Mouse (Mus musculus) heart, embryonic 10.5 days (tissue): ENCODE measurements at regions not wholly inside any gene's neighbourhood (a gene's known extent, or its start where the extent isn't known, plus 50 kb on each side); places are given as distances from the start of the nearest gene placed in this dataset.

Experiments
- DNase-seq: peaks from one replicate; pipeline ENCODE4 v3.0.0-alpha.2; 2017; ENCODE audit warnings: low spot score
- H3K27ac ChIP-seq: fragments of 300-500 bp; sonication (generic); 2 replicates; pipeline ENCODE4 v1.5.1; 2016; ENCODE audit warnings: mild to moderate bottlenecking
- H3K27me3 ChIP-seq: fragments of 300-500 bp; sonication (generic); 2 replicates; pipeline ENCODE4 v1.6.1; 2016; ENCODE audit warnings: mild to moderate bottlenecking; ENCODE audit not compliant: poor library complexity, insufficient read depth, severe bottlenecking
- H3K36me3 ChIP-seq: fragments of 300-500 bp; sonication (generic); 2 replicates; pipeline ENCODE4 v1.6.1; 2016; ENCODE audit warnings: mild to moderate bottlenecking, moderate library complexity
- H3K4me1 ChIP-seq: fragments of 300-500 bp; sonication (generic); 2 replicates; pipeline ENCODE4 v1.6.1; 2016; ENCODE audit warnings: mild to moderate bottlenecking
- H3K4me3 ChIP-seq: fragments of 300-500 bp; sonication (generic); 2 replicates; pipeline ENCODE4 v1.5.1; 2016; ENCODE audit warnings: mild to moderate bottlenecking, moderate library complexity
- H3K9me3 ChIP-seq: fragments of 300-500 bp; sonication (generic); 2 replicates; pipeline ENCODE4 v1.6.1; 2016; ENCODE audit warnings: mild to moderate bottlenecking, moderate library complexity
- WGBS: fragments of 180-500 bp; shearing (Covaris S2); methylation state at CpG from one replicate; pipeline ENCODE4 v1.1.7; 2016; 5-methylcytosine and 5-hydroxymethylcytosine counted together

GRCm38 (mm10) chr5:51227996-51228395 lies 339.5 kb downstream of the Ppargc1a start:
- no peak for DNase-seq
- Histone ChIP-seq H3K27ac (no peak overlapping the region), H3K36me3 (no peaks in the 10 kb centered on the region), H3K9me3 (no peaks in the 10 kb centered on the region), H3K4me3 (no peak overlapping the region), H3K4me1 (no peaks in the 10 kb centered on the region), H3K27me3 (no peaks in the 10 kb centered on the region)
- WGBS, result 83% methylated on average over 3 of the region's 3 CpGs

GRCm38 (mm10) chr5:51203266-51203665 lies 364.3 kb downstream of the Ppargc1a start:
- H3K4me1 ChIP-seq, result no peaks in the 10 kb centered on the region
- no peak overlapping the region for H3K27ac ChIP-seq
- DNase-seq, result no peak
- H3K4me3 ChIP-seq, result no peak overlapping the region
- no peaks in the 10 kb centered on the region for H3K9me3 ChIP-seq
- no peaks in the 10 kb centered on the region for H3K27me3 ChIP-seq
- H3K36me3 ChIP-seq, result no peaks in the 10 kb centered on the region
- WGBS, result 80% methylated on average over 1 of the region's 1 CpGs

- Histone ChIP-seq H3K9me3 (no peaks in the 10 kb centered on the region), H3K4me3 (no peak overlapping the region), H3K27ac (no peak overlapping the region), H3K4me1 (no peaks in the 10 kb centered on the region), H3K36me3 (no peaks in the 10 kb centered on the region), H3K27me3 (no peaks in the 10 kb centered on the region)
- 86% methylated on average over 4 of the region's 4 CpGs for WGBS
- DNase-seq, result no peak
Observed at GRCm38 (mm10) chr5:51202525-51203215, 364.9 kb downstream of the Ppargc1a start.

GRCm38 (mm10) chr5:51196393-51197347 lies 370.9 kb downstream of the Ppargc1a start:
- H3K36me3 ChIP-seq, result no peaks in the 10 kb centered on the region
- no peaks in the 10 kb centered on the region for H3K9me3 ChIP-seq
- H3K27ac ChIP-seq, result no peak overlapping the region
- no peaks in the 10 kb centered on the region for H3K4me1 ChIP-seq
- 69% methylated on average over 4 of the region's 4 CpGs for WGBS
- no peaks in the 10 kb centered on the region for H3K27me3 ChIP-seq
- H3K4me3 ChIP-seq, result no peak overlapping the region
- DNase-seq, result no peak

GRCm38 (mm10) chr5:51190661-51191060 lies 376.9 kb downstream of the Ppargc1a start:
- WGBS, result 84% methylated on average over 3 of the region's 3 CpGs
- Histone ChIP-seq H3K27ac (no peak overlapping the region), H3K4me1 (no peaks in the 10 kb centered on the region), H3K27me3 (no peaks in the 10 kb centered on the region), H3K4me3 (no peak overlapping the region), H3K36me3 (no peaks in the 10 kb centered on the region), H3K9me3 (no peaks in the 10 kb centered on the region)
- no peak for DNase-seq

- no peaks in the 10 kb centered on the region for H3K4me1 ChIP-seq
- H3K27me3 ChIP-seq, result no peaks in the 10 kb centered on the region
- no peak for DNase-seq
- H3K27ac ChIP-seq, result no peak overlapping the region
- no peaks in the 10 kb centered on the region for H3K36me3 ChIP-seq
- WGBS, result 83% methylated on average over 1 of the region's 1 CpGs
- no peak overlapping the region for H3K4me3 ChIP-seq
- H3K9me3 ChIP-seq, result no peaks in the 10 kb centered on the region
Observed at GRCm38 (mm10) chr5:51169828-51170227, 397.7 kb downstream of the Ppargc1a start.

GRCm38 (mm10) chr5:51168206-51168605 lies 399.3 kb downstream of the Ppargc1a start:
- Histone ChIP-seq H3K36me3 (no peaks in the 10 kb centered on the region), H3K27ac (no peak overlapping the region), H3K4me3 (no peak overlapping the region), H3K27me3 (no peaks in the 10 kb centered on the region), H3K4me1 (no peaks in the 10 kb centered on the region), H3K9me3 (no peaks in the 10 kb centered on the region)
- no peak for DNase-seq
- 52% methylated on average over 6 of the region's 6 CpGs for WGBS

GRCm38 (mm10) chr5:51156901-51157300 lies 410.6 kb downstream of the Ppargc1a start:
- H3K27me3 ChIP-seq, result no peaks in the 10 kb centered on the region
- no peaks in the 10 kb centered on the region for H3K9me3 ChIP-seq
- H3K4me3 ChIP-seq, result no peak overlapping the region
- no peak overlapping the region for H3K27ac ChIP-seq
- no peaks in the 10 kb centered on the region for H3K4me1 ChIP-seq
- 64% methylated on average over 3 of the region's 3 CpGs for WGBS
- DNase-seq, result no peak
- no peaks in the 10 kb centered on the region for H3K36me3 ChIP-seq

- 87% methylated on average over 4 of the region's 4 CpGs for WGBS
- no peak for DNase-seq
- Histone ChIP-seq H3K27me3 (no peaks in the 10 kb centered on the region), H3K4me3 (no peak overlapping the region), H3K9me3 (no peaks in the 10 kb centered on the region), H3K27ac (no peak overlapping the region), H3K36me3 (no peaks in the 10 kb centered on the region), H3K4me1 (no peaks in the 10 kb centered on the region)
Observed at GRCm38 (mm10) chr5:51144842-51145241, 422.7 kb downstream of the Ppargc1a start.

- no peaks in the 10 kb centered on the region for H3K4me1 ChIP-seq
- H3K27ac ChIP-seq, result no peak overlapping the region
- H3K27me3 ChIP-seq, result no peaks in the 10 kb centered on the region
- H3K4me3 ChIP-seq, result no peak overlapping the region
- no peaks in the 10 kb centered on the region for H3K9me3 ChIP-seq
- H3K36me3 ChIP-seq, result no peaks in the 10 kb centered on the region
- WGBS, result 71% methylated on average over 6 of the region's 6 CpGs
- DNase-seq, result no peak
Observed at GRCm38 (mm10) chr5:51125091-51125490, 442.4 kb downstream of the Ppargc1a start.

- H3K4me3 ChIP-seq, result no peak overlapping the region
- DNase-seq, result no peak
- no peak overlapping the region for H3K27ac ChIP-seq
- H3K36me3 ChIP-seq, result no peaks in the 10 kb centered on the region
- H3K9me3 ChIP-seq, result no peaks in the 10 kb centered on the region
- no peaks in the 10 kb centered on the region for H3K4me1 ChIP-seq
- H3K27me3 ChIP-seq, result no peaks in the 10 kb centered on the region
- WGBS, result 67% methylated on average over 4 of the region's 4 CpGs
Observed at GRCm38 (mm10) chr5:51110006-51110405, 457.5 kb downstream of the Ppargc1a start.

- 89% methylated on average over 1 of the region's 1 CpGs for WGBS
- H3K27ac ChIP-seq, result no peak overlapping the region
- no peak for DNase-seq
- no peak overlapping the region for H3K4me3 ChIP-seq
- H3K4me1 ChIP-seq, result no peaks in the 10 kb centered on the region
- H3K9me3 ChIP-seq, result no peaks in the 10 kb centered on the region
- H3K36me3 ChIP-seq, result no peaks in the 10 kb centered on the region
- no peaks in the 10 kb centered on the region for H3K27me3 ChIP-seq
Observed at GRCm38 (mm10) chr5:51108737-51109136, 458.8 kb downstream of the Ppargc1a start.

GRCm38 (mm10) chr5:51108181-51108580 lies 459.3 kb downstream of the Ppargc1a start:
- Histone ChIP-seq H3K27ac (no peak overlapping the region), H3K36me3 (no peaks in the 10 kb centered on the region), H3K4me3 (no peak overlapping the region), H3K9me3 (no peaks in the 10 kb centered on the region), H3K4me1 (no peaks in the 10 kb centered on the region), H3K27me3 (no peaks in the 10 kb centered on the region)
- 94% methylated on average over 1 of the region's 1 CpGs for whole genome bisulfite sequencing
- DNase-seq, result no peak
